Mouse (Mus musculus) gastrocnemius, adult 18-20 months (tissue): ENCODE measurements at regions not wholly inside any gene's neighbourhood (a gene's known extent, or its start where the extent isn't known, plus 50 kb on each side); places are given as distances from the start of the nearest gene placed in this dataset.

Experiments
- DNase-seq: peaks from one replicate; pipeline ENCODE4 v3.0.0; 2021; ENCODE audit warnings: low spot score

GRCm38 (mm10) chr8:103433532-103434105, 648.2 kb upstream of the Cdh11 start:
- DNase-seq: no peak

- no peak for DNase-seq
Measured at GRCm38 (mm10) chr8:103438995-103439717, 653.7 kb upstream of the Cdh11 start.

- no peak for DNase-seq
Measured at GRCm38 (mm10) chr8:103441163-103441562, 655.7 kb upstream of the Cdh11 start.

- DNase-seq: no peak
Measured at GRCm38 (mm10) chr8:103442420-103443125, 657.1 kb upstream of the Cdh11 start.

- DNase-seq: no peak
Measured at GRCm38 (mm10) chr8:103444577-103444976, 656.8 kb upstream of the Cdh5 start.

GRCm38 (mm10) chr8:103445378-103445777, 656.0 kb upstream of the Cdh5 start:
- no peak for DNase-seq

GRCm38 (mm10) chr8:103447916-103448315, 653.5 kb upstream of the Cdh5 start:
- no peak for DNase-seq

GRCm38 (mm10) chr8:103451381-103452018, 649.9 kb upstream of the Cdh5 start:
- no peak for DNase-seq

GRCm38 (mm10) chr8:103457176-103457575, 644.2 kb upstream of the Cdh5 start:
- no peak for DNase-seq

- no peak for DNase-seq
Measured at GRCm38 (mm10) chr8:103463557-103463956, 637.9 kb upstream of the Cdh5 start.

- DNase-seq: no peak
Measured at GRCm38 (mm10) chr8:103464777-103465353, 636.6 kb upstream of the Cdh5 start.

- no peak for DNase-seq
Measured at GRCm38 (mm10) chr8:103467536-103468160, 633.8 kb upstream of the Cdh5 start.

GRCm38 (mm10) chr8:103469049-103469448, 632.4 kb upstream of the Cdh5 start:
- DNase-seq: no peak

- no peak for DNase-seq
Measured at GRCm38 (mm10) chr8:103470316-103470715, 631.1 kb upstream of the Cdh5 start.

GRCm38 (mm10) chr8:103475816-103476797, 625.3 kb upstream of the Cdh5 start:
- DNase-seq: no peak

GRCm38 (mm10) chr8:103482033-103482720, 619.2 kb upstream of the Cdh5 start:
- no peak for DNase-seq

- no peak for DNase-seq
Measured at GRCm38 (mm10) chr8:103485441-103485840, 616.0 kb upstream of the Cdh5 start.

- peak; percentile 10 for DNase-seq
Measured at GRCm38 (mm10) chr8:103489411-103489810, 612.0 kb upstream of the Cdh5 start.

GRCm38 (mm10) chr8:103492914-103493517, 608.4 kb upstream of the Cdh5 start:
- peak; percentile 36 for DNase-seq
